Mouse (Mus musculus) liver, postnatal 0 days (tissue): ENCODE results near the gene Cd6.

Source experiments
- CTCF ChIP-seq: sonication (generic); IDR thresholded peaks from 2 replicates; pipeline ENCODE4 v1.5.1; 2016; ENCODE audit warnings: antibody characterized with exemption, low read depth
- EP300 ChIP-seq: IDR thresholded peaks from 2 replicates; pipeline ENCODE4 v1.6.1; 2016; ENCODE audit warnings: antibody characterized with exemption, low read depth, mild to moderate bottlenecking

GRCm38 (mm10) chr19:10815871-10816270 is 14.0 kb downstream of the Cd6 start:
- TF ChIP-seq EP300, result no peak
- no peak for TF ChIP-seq CTCF
